Mouse (Mus musculus) embryonic fibroblast, embryonic 13.5 days (primary cell): ENCODE data around the gene 2310022B05Rik. TPM values are rescaled to one million over a fixed set of nuclear protein-coding genes. Genes with fewer than 3 reads are reported as not detected.

Experiments used
- H3K27ac ChIP-seq: 2 replicates; pipeline ENCODE4 v1.5.1; 2012; ENCODE audit warnings: low read length, control low read depth, inconsistent platforms; ENCODE audit not compliant: insufficient read depth
- H3K4me1 ChIP-seq: 2 replicates; pipeline ENCODE4 v1.6.1; 2011; ENCODE audit warnings: low read length; ENCODE audit not compliant: control insufficient read depth, insufficient read depth
- H3K4me3 ChIP-seq: 2 replicates; pipeline ENCODE4 v1.5.1; 2011; ENCODE audit warnings: mild to moderate bottlenecking, control low read depth, low read length; ENCODE audit not compliant: insufficient read depth
- CTCF ChIP-seq: IDR thresholded peaks from 2 replicates; pipeline ENCODE4 v1.5.1; 2011; ENCODE audit warnings: mild to moderate bottlenecking, control low read depth, low read length, moderate library complexity, borderline replicate concordance; ENCODE audit not compliant: insufficient read depth
- POLR2A ChIP-seq: IDR thresholded peaks from 2 replicates; pipeline ENCODE4 v1.6.1; 2011; ENCODE audit warnings: low read depth, mild to moderate bottlenecking, control low read depth, low read length, moderate library complexity
- polyA plus RNA-seq: library from polyadenylated mRNA; stranded (reverse); fragments of >200 nt; gene quantifications from 2 replicates; pipeline ENCODE4 v1.2.4, GENCODE M21; 2011; ENCODE audit warnings: low read depth; ENCODE audit not compliant: missing spikeins, insufficient read length

The 2310022B05Rik gene
- polyA plus RNA-seq, 1 experiment, result 164 TPM

DNA sequence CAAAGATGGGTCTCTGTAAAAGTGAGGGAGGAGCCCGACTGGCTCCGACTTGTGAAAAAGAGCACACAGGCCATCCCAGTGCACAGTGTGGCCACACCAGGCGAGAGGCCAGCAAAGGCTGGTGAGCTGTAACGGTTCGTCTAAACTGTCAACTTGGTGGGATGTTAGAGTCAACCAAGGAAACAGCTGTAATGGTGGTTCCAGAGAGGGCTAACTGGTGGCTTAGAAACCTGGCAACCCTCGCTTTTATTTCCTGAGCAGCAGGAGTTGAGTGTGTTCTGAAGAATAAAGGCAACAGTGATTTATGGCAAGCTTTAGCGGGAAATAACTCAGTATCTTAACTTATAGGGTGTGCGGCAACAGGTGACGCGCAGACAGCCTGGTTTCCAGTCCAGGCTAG is 19.0 kb upstream of the 2310022B05Rik start:
- no peak overlapping the region for H3K27ac ChIP-seq
- peaks cover 7% of the 10 kb centered on the region; the same call in 1 of the 2 replicates for H3K4me1 ChIP-seq
- H3K4me3 ChIP-seq, result no peak overlapping the region
- TF ChIP-seq POLR2A, result no peak
- no peak for TF ChIP-seq CTCF

DNA sequence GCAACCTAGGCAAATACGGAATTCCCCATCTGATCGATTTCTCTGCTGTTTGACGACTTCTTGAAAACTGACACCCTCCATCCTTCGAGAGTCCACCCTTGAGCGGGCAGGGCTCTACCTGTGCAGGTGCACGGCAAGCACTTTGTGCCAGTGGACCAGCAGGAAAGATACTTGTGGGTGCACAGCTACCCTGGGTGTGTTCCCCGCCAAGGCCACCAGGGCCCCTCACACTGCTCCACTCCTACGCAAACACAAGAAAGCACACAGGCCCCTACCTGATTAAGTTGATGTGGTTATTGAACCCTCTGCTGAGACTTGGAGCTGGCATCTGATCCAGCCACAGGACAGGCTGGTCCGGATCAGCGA is 18.6 kb upstream of the 2310022B05Rik start:
- peaks cover 7% of the 10 kb centered on the region; the same call in 1 of the 2 replicates for H3K4me1 ChIP-seq
- TF ChIP-seq POLR2A, result no peak
- TF ChIP-seq CTCF, result no peak
- 0 out of 2 replicates have a peak overlapping the region, but pooled peaks have one; percentile 14 for H3K27ac ChIP-seq
- H3K4me3 ChIP-seq, result no peak overlapping the region

DNA sequence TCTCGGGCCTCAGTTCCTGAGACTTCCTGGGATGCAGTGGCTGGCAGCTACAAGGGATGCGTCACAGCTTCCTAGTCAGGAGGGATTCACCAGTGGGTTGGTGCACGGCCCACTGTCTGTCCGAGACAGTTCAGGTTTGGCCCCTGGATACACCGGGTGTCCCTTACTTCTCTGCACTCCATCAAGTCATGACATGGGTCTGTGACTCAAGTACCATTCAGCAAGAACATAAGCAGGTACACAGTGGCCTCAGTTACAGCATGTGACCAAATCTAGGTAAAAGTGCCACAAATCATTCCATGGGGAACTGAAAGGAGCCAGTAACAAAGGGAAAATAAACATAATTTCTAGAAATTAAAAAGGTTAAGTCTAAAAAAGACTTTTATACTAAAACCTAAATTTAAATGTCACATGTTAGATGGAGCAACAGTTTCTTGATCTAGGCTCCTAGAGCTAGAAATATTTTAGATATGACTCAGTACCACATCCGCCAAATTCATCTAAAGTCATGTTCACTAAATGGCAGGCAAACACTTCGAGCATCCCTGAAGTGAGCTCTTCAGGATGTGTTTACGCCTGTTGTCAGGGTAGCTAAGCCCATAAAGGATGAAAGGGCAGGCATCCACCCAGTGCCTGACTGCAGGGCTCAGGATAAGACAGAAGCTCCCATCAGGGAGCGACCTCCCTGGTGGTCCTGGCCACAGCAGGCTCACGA is 18.1 kb upstream of the 2310022B05Rik start:
- Histone ChIP-seq H3K4me3 (no peak overlapping the region), H3K4me1 (peaks cover 7% of the 10 kb centered on the region; the same call in 1 of the 2 replicates), H3K27ac (peak overlapping the region; percentile 35; the same call in 1 of the 2 replicates)
- no peak for TF ChIP-seq POLR2A
- TF ChIP-seq CTCF, result no peak

DNA sequence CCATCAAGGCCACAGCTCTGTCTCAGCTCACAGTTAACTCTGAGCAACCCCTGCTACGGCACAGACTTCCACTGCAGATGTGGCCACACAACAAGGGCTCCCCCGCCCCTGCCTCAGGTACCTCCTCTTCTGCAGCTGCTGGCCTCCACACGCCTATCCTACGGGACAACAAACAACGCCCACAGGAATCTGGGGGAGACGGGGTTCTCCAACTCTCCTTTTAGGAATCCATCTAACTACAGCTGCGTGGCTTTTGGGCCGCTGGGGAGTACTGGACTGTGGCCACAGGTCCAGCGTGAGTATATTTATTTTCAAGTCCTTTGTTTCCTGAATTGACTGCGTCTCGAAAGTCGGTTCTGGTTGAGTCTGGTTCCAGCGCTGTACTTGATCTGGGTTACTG is 15.1 kb upstream of the 2310022B05Rik start:
- TF ChIP-seq CTCF, result no peak
- TF ChIP-seq POLR2A, result no peak
- H3K4me1 ChIP-seq, result peaks cover 7% of the 10 kb centered on the region; the same call in 1 of the 2 replicates
- H3K27ac ChIP-seq, result no peak overlapping the region
- no peak overlapping the region for H3K4me3 ChIP-seq

DNA sequence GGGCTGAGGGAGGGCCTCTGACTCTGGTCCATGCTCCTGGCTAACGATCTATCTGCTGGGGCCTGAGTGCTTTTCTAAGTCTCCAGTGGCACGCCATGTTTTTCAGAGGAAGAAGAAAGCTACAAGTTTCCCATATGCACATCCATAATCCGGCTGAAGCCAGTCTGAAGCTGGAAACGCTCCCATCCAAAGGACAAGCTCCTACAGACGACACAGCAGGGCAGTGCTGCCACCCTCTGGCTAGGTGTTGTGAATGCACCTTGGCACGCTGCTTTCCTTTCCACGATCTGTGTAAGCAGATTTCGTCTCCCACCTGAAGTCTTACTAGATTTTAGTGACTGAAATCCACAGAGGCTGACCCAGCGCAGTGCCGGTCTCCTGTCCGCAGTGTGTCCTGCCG is 14.3 kb upstream of the 2310022B05Rik start:
- Histone ChIP-seq H3K4me3 (no peak overlapping the region), H3K27ac (no peak overlapping the region), H3K4me1 (peaks cover 7% of the 10 kb centered on the region; the same call in 1 of the 2 replicates)
- TF ChIP-seq POLR2A (no peak), CTCF (peak; percentile 100)

DNA sequence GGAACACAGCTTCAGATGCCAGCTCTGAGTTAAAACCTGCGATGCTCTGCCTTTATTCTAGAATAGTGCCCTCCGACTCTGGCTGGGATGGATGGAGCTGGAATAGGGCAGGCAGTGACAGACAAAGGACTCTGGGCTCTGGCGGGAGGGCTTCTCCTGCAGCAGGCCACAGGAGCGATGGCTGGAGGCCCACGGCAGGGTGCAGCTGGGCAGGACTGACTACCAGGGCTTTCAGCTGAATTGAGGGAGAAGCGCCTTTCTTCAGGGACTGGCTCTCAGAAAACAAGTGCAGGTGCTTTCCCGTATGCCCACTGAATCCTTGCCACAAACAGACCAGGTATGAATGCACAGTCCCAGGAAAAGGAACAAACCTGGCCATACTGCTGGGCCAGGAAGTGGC is 13.9 kb upstream of the 2310022B05Rik start:
- Histone ChIP-seq H3K4me3 (no peak overlapping the region), H3K27ac (no peak overlapping the region), H3K4me1 (peaks cover 7% of the 10 kb centered on the region; the same call in 1 of the 2 replicates)
- TF ChIP-seq POLR2A, result no peak
- TF ChIP-seq CTCF, result no peak

DNA sequence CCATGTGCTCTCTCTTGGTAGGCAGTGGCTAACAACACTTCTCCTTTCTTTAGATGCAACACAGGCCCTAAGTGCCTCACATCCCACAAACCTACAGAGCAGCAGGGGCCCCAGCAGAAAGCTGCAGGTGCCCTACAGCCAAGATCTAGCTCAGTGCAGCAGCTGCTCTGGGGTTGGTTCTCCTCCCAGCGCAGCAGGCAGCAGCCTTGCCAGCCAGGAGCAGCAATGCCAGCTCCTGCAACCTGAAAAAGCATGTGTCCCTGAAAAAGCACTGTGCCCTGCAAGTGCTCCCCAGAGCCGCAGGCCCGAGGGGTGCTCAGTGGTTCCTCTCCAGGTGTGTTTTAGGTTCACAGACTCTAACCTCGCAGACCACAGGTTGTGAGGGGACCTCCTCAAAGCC is 13.5 kb upstream of the 2310022B05Rik start:
- Histone ChIP-seq H3K4me1 (peaks cover 6% of the 10 kb centered on the region; the same call in 1 of the 2 replicates), H3K4me3 (no peak overlapping the region), H3K27ac (no peak overlapping the region)
- TF ChIP-seq CTCF (no peak), POLR2A (no peak)

DNA sequence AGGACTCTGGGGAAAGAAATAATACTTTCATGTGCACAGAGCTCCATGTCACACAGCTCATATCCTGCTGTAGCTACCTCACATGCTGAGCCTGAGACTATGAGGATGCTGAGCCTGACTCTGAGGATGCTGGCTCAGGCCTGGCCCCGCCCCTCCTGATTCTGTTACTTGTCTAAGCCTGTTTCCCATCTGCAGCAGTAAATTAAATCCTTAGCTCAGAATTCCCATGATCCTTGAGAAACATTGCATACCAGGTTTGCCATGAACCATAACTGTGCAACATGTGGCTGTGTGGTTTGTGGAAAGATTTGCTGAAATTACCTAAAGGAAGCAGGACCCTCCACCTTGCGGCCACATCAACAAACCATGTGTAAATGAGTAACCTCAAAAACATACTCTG is 9.2 kb upstream of the 2310022B05Rik start:
- H3K27ac ChIP-seq, result no peak overlapping the region
- TF ChIP-seq CTCF (no peak), POLR2A (no peak)
- H3K4me1 ChIP-seq, result no peaks in the 10 kb centered on the region
- H3K4me3 ChIP-seq, result no peak overlapping the region

DNA sequence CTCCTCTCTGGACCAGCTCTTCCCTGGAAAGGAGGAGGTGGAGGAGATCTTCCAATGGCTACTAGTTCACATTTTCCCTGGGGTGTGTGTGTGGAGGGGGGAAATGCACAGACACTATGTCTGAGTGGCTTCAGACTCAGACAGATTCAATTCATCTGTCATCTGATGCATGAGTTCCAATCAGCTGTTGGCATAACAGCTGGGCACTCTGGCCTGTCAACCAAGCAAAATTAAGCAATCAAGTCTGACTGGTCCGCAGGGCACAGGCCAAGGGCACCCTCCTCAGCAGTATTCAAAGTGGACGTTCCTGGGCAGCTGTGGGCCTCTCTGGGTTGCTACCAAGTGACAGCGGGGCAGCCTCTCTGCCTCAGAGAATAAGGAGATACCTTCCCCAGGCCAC is 5.6 kb upstream of the 2310022B05Rik start:
- Histone ChIP-seq H3K4me1 (no peaks in the 10 kb centered on the region; the same call in 1 of the 2 replicates), H3K4me3 (no peak overlapping the region), H3K27ac (no peak overlapping the region)
- TF ChIP-seq CTCF (no peak), POLR2A (no peak)

DNA sequence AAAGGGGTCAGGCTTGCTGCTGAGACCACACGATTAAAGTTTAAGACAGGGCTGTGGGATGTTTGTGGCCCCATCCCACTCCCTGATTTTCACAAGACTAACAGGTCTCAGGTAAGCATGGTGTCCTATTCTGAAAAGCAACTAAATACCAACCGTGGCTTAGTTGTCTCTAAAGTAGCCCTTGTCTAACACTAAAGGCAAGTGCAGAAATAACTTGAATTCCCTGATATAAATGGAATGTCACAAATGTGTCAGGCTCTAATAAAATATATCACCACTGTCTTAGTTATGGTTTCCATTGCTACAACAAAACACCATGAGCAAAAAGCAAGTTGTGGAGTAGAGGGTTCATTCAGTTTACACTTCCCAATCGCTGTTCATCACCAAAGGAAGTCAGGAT is 1.2 kb upstream of the 2310022B05Rik start:
- H3K4me1 ChIP-seq, result peaks cover 10% of the 10 kb centered on the region; the same call in 1 of the 2 replicates
- H3K4me3 ChIP-seq, result no peak overlapping the region
- TF ChIP-seq POLR2A (no peak), CTCF (no peak)
- H3K27ac ChIP-seq, result peak overlapping the region; percentile 78

DNA sequence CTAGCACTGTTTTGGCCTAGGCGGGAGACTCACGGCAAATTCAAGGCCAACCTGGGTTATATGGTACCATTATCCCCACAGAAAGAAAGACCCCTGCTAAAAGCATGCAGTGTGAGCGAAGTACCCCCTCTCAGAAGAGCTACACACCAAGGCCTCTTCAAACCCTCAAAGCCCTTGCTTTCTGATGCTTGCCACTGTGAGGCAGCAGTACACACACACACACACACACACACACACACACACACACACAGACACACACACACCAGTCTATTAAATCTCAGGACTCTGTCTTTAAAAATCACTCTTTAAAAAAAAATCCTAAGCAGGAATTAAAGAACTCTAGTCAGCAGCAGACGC is 683 bp upstream of the 2310022B05Rik start:
- Histone ChIP-seq H3K4me1 (peaks cover 14% of the 10 kb centered on the region; the same call in 1 of the 2 replicates), H3K27ac (peak overlapping the region; percentile 78), H3K4me3 (peak overlapping the region; percentile 35; the same call in 1 of the 2 replicates)
- TF ChIP-seq POLR2A (0 out of 2 replicates have a peak, but pooled peaks have one; percentile 10), CTCF (no peak)
